Mouse (Mus musculus) cerebellum, postnatal 10 days (tissue): ENCODE measurements around the gene Rhox11.
"Not testable (repeated sequence)": the region's sequence is repeated elsewhere in the genome, so short reads cannot be mapped to it uniquely, and the experiment has no call there.

Experiments
- DNase-seq, 2 experiments: peaks; one replicate each; pipeline ENCODE4 v3.0.0; 2021; ENCODE audit warnings: mixed read lengths in 2 of 2

Rhox11 gene

GRCm38 (mm10) chrX:38085041-38085440 lies at the start of gene Rhox11:
TSS of gene Rhox11 (minus strand) at chrX:38085141.
- no peak for DNase-seq

GRCm38 (mm10) chrX:38121478-38121877 lies 36.5 kb upstream of the Rhox11 start:
- DNase-seq: no peak

GRCm38 (mm10) chrX:38120982-38121381 lies 36.0 kb upstream of the Rhox11 start, which contains the start of gene Rhox13:
TSS of gene Rhox13 (plus strand) at chrX:38121219.
- DNase-seq: no peak

GRCm38 (mm10) chrX:38110807-38111206 lies 25.9 kb upstream of the Rhox11 start, which contains the start of gene Rhox12:
TSS of gene Rhox12 (minus strand) at chrX:38110907.
- no peak for DNase-seq

- DNase-seq: peak; percentile 69 to 73
These were observed 715 bp downstream of the Rhox11 start for GRCm38 (mm10) chrX:38084226-38084625.

- DNase-seq: no peak
These were observed 18.8 kb downstream of the Rhox11 start, which contains the start of gene Rhox10 for GRCm38 (mm10) chrX:38066175-38066574. TSS of gene Rhox10 (plus strand) at chrX:38066475.

- peak; percentile 29 to 31 for DNase-seq
These were observed 23.4 kb downstream of the Rhox11 start for GRCm38 (mm10) chrX:38061544-38061943.

- not testable (repeated sequence) for DNase-seq
These were observed 41.9 kb downstream of the Rhox11 start, which contains the start of gene Btg1-ps2 for GRCm38 (mm10) chrX:38043014-38043413. TSS of gene Btg1-ps2 (minus strand) at chrX:38043114.

GRCm38 (mm10) chrX:38039666-38040065 lies 45.3 kb downstream of the Rhox11 start:
- DNase-seq: no peak

- DNase-seq: no peak
These were observed 51.1 kb downstream of the Rhox11 start for GRCm38 (mm10) chrX:38033841-38034240.
